Mouse (Mus musculus) midbrain, embryonic 15.5 days (tissue): ENCODE data around the gene Btf3l4. TPM values are rescaled to one million over a fixed set of nuclear protein-coding genes. Genes with fewer than 3 reads are reported as not detected.
A peak's percentile ranks its signal among the peaks of the same experiment; 100 is the strongest.

Experiments
- ATAC-seq: fragments of 200-750 bp; cut with Nextera tagmentation; replicated peaks from 2 replicates; pipeline ENCODE4 v1.8.0; 2017; ENCODE audit warnings: moderate TSS enrichment
- H3K27ac ChIP-seq: fragments of 300-500 bp; sonication (generic); 2 replicates; pipeline ENCODE4 v1.5.1; 2015; ENCODE audit warnings: mild to moderate bottlenecking, inconsistent platforms
- H3K27me3 ChIP-seq: fragments of 300-500 bp; sonication (generic); replicated peaks from 2 replicates; pipeline ENCODE4 v1.6.1; 2015; ENCODE audit warnings: inconsistent platforms
- H3K36me3 ChIP-seq: fragments of 300-500 bp; sonication (generic); replicated peaks from 2 replicates; pipeline ENCODE4 v1.6.1; 2015; ENCODE audit warnings: inconsistent platforms
- H3K4me1 ChIP-seq: fragments of 300-500 bp; sonication (generic); 2 replicates; pipeline ENCODE4 v1.6.1; 2015; ENCODE audit warnings: inconsistent platforms
- H3K4me2 ChIP-seq: fragments of 300-500 bp; sonication (generic); 2 replicates; pipeline ENCODE4 v1.6.1; 2015; ENCODE audit warnings: inconsistent platforms, mild to moderate bottlenecking, moderate library complexity
- H3K4me3 ChIP-seq: fragments of 300-500 bp; sonication (generic); 2 replicates; pipeline ENCODE4 v1.5.1; 2015; ENCODE audit warnings: mild to moderate bottlenecking, inconsistent platforms
- H3K9ac ChIP-seq: fragments of 300-500 bp; sonication (generic); 2 replicates; pipeline ENCODE4 v1.6.1; 2015; ENCODE audit warnings: mild to moderate bottlenecking, inconsistent platforms
- H3K9me3 ChIP-seq: fragments of 300-500 bp; sonication (generic); 2 replicates; pipeline ENCODE4 v1.6.1; 2016; ENCODE audit warnings: inconsistent platforms
- WGBS: fragments of 180-500 bp; shearing (Covaris S2); methylation state at CpG from one replicate; pipeline ENCODE4 v1.1.7; 2015; ENCODE audit warnings: mixed read lengths; 5-methylcytosine and 5-hydroxymethylcytosine counted together
- polyA plus RNA-seq: library from polyadenylated mRNA; unstranded; fragments of >200 nt; fragmentation: Nextera tagmentation; extraction: Ambion mirVana; gene quantifications from 2 replicates; pipeline ENCODE4 v1.2.1, GENCODE M21; 2015

Btf3l4 gene
- polyA plus RNA-seq, 1 experiment from 2014 or later = 179 TPM

- 88% methylated on average over 7 of the region's 7 CpGs for WGBS
- Histone ChIP-seq H3K9ac (no peak overlapping the region), H3K27ac (no peak overlapping the region), H3K27me3 (no peaks in the 10 kb centered on the region), H3K4me2 (no peak overlapping the region), H3K4me1 (peaks cover 2% of the 10 kb centered on the region), H3K9me3 (no peaks in the 10 kb centered on the region), H3K4me3 (no peak overlapping the region), H3K36me3 (no peaks in the 10 kb centered on the region)
- ATAC-seq = no peak
Observed at GRCm38 (mm10) chr4:108841920-108842578, 8.6 kb upstream of the Btf3l4 start.

- no peaks in the 10 kb centered on the region for H3K9me3 ChIP-seq
- no peak overlapping the region for H3K9ac ChIP-seq
- WGBS = 89% methylated on average over 4 of the region's 4 CpGs
- no peaks in the 10 kb centered on the region for H3K36me3 ChIP-seq
- H3K27ac ChIP-seq = no peak overlapping the region
- H3K4me3 ChIP-seq = no peak overlapping the region
- H3K4me2 ChIP-seq = no peak overlapping the region
- H3K4me1 ChIP-seq = peaks cover 18% of the 10 kb centered on the region
- ATAC-seq = no peak
- no peaks in the 10 kb centered on the region for H3K27me3 ChIP-seq
Observed at GRCm38 (mm10) chr4:108838031-108838430, 4.6 kb upstream of the Btf3l4 start.

GRCm38 (mm10) chr4:108835496-108835895 is 2.1 kb upstream of the Btf3l4 start:
- ATAC-seq = no peak
- no peaks in the 10 kb centered on the region for H3K9me3 ChIP-seq
- H3K27ac ChIP-seq = peak overlapping the region; percentile 99; the same call in 1 of the 2 replicates
- peak overlapping the region; percentile 61 for H3K9ac ChIP-seq
- H3K4me2 ChIP-seq = peak overlapping the region; percentile 58
- WGBS = 63% methylated on average over 3 of the region's 3 CpGs
- H3K27me3 ChIP-seq = no peaks in the 10 kb centered on the region
- peak overlapping the region; percentile 90 for H3K4me3 ChIP-seq
- peaks cover 35% of the 10 kb centered on the region for H3K4me1 ChIP-seq
- no peaks in the 10 kb centered on the region for H3K36me3 ChIP-seq

- Histone ChIP-seq H3K4me1 (peaks cover 35% of the 10 kb centered on the region), H3K27ac (peak overlapping the region; percentile 99), H3K4me3 (peak overlapping the region; percentile 90), H3K9ac (peak overlapping the region; percentile 61), H3K27me3 (no peaks in the 10 kb centered on the region), H3K4me2 (peak overlapping the region; percentile 58), H3K36me3 (0 out of 2 replicates have a peak, but pooled peaks cover 3% of the 10 kb centered on the region), H3K9me3 (no peaks in the 10 kb centered on the region)
- 1% methylated on average over 15 of the region's 15 CpGs for WGBS
- ATAC-seq = no peak
Observed at GRCm38 (mm10) chr4:108834971-108835311, 1.5 kb upstream of the Btf3l4 start.

GRCm38 (mm10) chr4:108834115-108834970 is 929 bp upstream of the Btf3l4 start, which contains the start of gene Txndc12:
Gene Txndc12 (plus strand): TSS chr4:108834601.
- H3K4me3 ChIP-seq = peak within 1 kb of the TSS; percentile 90
- H3K9ac ChIP-seq = peak within 1 kb of the TSS; percentile 99
- peaks cover 35% of the 10 kb centered on the region for H3K4me1 ChIP-seq
- peak; percentile 82 for ATAC-seq
- H3K27ac ChIP-seq = peak within 1 kb of the TSS; percentile 99
- WGBS = under 1% methylated on average over 34 of the region's 34 CpGs
- H3K36me3 ChIP-seq = 0 out of 2 replicates have a peak, but pooled peaks cover 4% of the 10 kb centered on the region
- H3K27me3 ChIP-seq = no peaks in the 10 kb centered on the region
- peak within 1 kb of the TSS; percentile 58 for H3K4me2 ChIP-seq
- no peaks in the 10 kb centered on the region for H3K9me3 ChIP-seq

GRCm38 (mm10) chr4:108833828-108834114 is 357 bp upstream of the Btf3l4 start:
- no peaks in the 10 kb centered on the region for H3K9me3 ChIP-seq
- no peak for ATAC-seq
- 0 out of 2 replicates have a peak, but pooled peaks cover 6% of the 10 kb centered on the region for H3K36me3 ChIP-seq
- peak overlapping the region; percentile 92 for H3K9ac ChIP-seq
- under 1% methylated on average over 6 of the region's 6 CpGs for WGBS
- H3K27ac ChIP-seq = peak overlapping the region; percentile 99
- H3K4me2 ChIP-seq = peak overlapping the region; percentile 58
- H3K4me3 ChIP-seq = peak overlapping the region; percentile 90
- H3K4me1 ChIP-seq = peaks cover 35% of the 10 kb centered on the region
- H3K27me3 ChIP-seq = no peaks in the 10 kb centered on the region

- Histone ChIP-seq H3K4me1 (peaks cover 21% of the 10 kb centered on the region), H3K27me3 (no peaks in the 10 kb centered on the region), H3K36me3 (peaks cover 22% of the 10 kb centered on the region), H3K4me3 (no peak overlapping the region), H3K4me2 (no peak overlapping the region), H3K27ac (no peak overlapping the region), H3K9ac (no peak overlapping the region), H3K9me3 (no peaks in the 10 kb centered on the region)
- ATAC-seq = no peak
- WGBS = 89% methylated on average over 1 of the region's 1 CpGs
Observed at GRCm38 (mm10) chr4:108830698-108831097, 2.7 kb downstream of the Btf3l4 start.

- peaks cover 43% of the 10 kb centered on the region for H3K36me3 ChIP-seq
- no peak overlapping the region for H3K4me3 ChIP-seq
- no peak overlapping the region for H3K27ac ChIP-seq
- WGBS = 91% methylated on average over 2 of the region's 2 CpGs
- H3K4me1 ChIP-seq = peaks cover 8% of the 10 kb centered on the region
- no peak overlapping the region for H3K9ac ChIP-seq
- H3K9me3 ChIP-seq = no peaks in the 10 kb centered on the region
- H3K27me3 ChIP-seq = no peaks in the 10 kb centered on the region
- no peak for ATAC-seq
- no peak overlapping the region for H3K4me2 ChIP-seq
Observed at GRCm38 (mm10) chr4:108826643-108827042, 6.8 kb downstream of the Btf3l4 start.

- ATAC-seq = no peak
- H3K4me1 ChIP-seq = peaks cover 5% of the 10 kb centered on the region
- H3K4me2 ChIP-seq = no peak overlapping the region
- H3K4me3 ChIP-seq = no peak overlapping the region
- no peaks in the 10 kb centered on the region for H3K27me3 ChIP-seq
- 90% methylated on average over 1 of the region's 1 CpGs for WGBS
- H3K9ac ChIP-seq = no peak overlapping the region
- no peaks in the 10 kb centered on the region for H3K9me3 ChIP-seq
- H3K36me3 ChIP-seq = peaks cover 45% of the 10 kb centered on the region
- H3K27ac ChIP-seq = no peak overlapping the region
Observed at GRCm38 (mm10) chr4:108826096-108826495, 7.3 kb downstream of the Btf3l4 start.

- no peaks in the 10 kb centered on the region for H3K27me3 ChIP-seq
- H3K9ac ChIP-seq = no peak overlapping the region
- H3K4me2 ChIP-seq = no peak overlapping the region
- peaks cover 49% of the 10 kb centered on the region for H3K36me3 ChIP-seq
- H3K4me3 ChIP-seq = no peak overlapping the region
- ATAC-seq = no peak
- no peaks in the 10 kb centered on the region for H3K9me3 ChIP-seq
- no peak overlapping the region for H3K27ac ChIP-seq
- 93% methylated on average over 3 of the region's 3 CpGs for WGBS
- H3K4me1 ChIP-seq = peaks cover under 1% of the 10 kb centered on the region; the same call in 1 of the 2 replicates
Observed at GRCm38 (mm10) chr4:108825677-108826076, 7.7 kb downstream of the Btf3l4 start.

GRCm38 (mm10) chr4:108811550-108811949 is 21.9 kb downstream of the Btf3l4 start:
- H3K4me1 ChIP-seq = no peaks in the 10 kb centered on the region
- H3K4me3 ChIP-seq = no peak overlapping the region
- no peak overlapping the region for H3K9ac ChIP-seq
- 0 out of 2 replicates have a peak, but pooled peaks have one; percentile 33 for ATAC-seq
- H3K27ac ChIP-seq = no peak overlapping the region
- 46% methylated on average over 6 of the region's 6 CpGs for WGBS
- no peak overlapping the region for H3K4me2 ChIP-seq
- no peaks in the 10 kb centered on the region for H3K27me3 ChIP-seq
- peaks cover 3% of the 10 kb centered on the region for H3K36me3 ChIP-seq
- H3K9me3 ChIP-seq = no peaks in the 10 kb centered on the region

- Histone ChIP-seq H3K9me3 (no peaks in the 10 kb centered on the region), H3K36me3 (peaks cover 3% of the 10 kb centered on the region), H3K9ac (no peak overlapping the region), H3K4me3 (no peak overlapping the region), H3K27ac (no peak overlapping the region), H3K4me2 (no peak overlapping the region), H3K4me1 (no peaks in the 10 kb centered on the region), H3K27me3 (no peaks in the 10 kb centered on the region)
- WGBS = 70% methylated on average over 4 of the region's 4 CpGs
- 0 out of 2 replicates have a peak, but pooled peaks have one; percentile 27 for ATAC-seq
Observed at GRCm38 (mm10) chr4:108811142-108811541, 22.3 kb downstream of the Btf3l4 start.
